Mouse (Mus musculus) CD4-positive, CD25-positive, alpha-beta regulatory T cell, adult 4 months (primary cell): ENCODE data around the gene Edil3. TPM values are rescaled to one million over a fixed set of nuclear protein-coding genes. Genes with fewer than 3 reads are reported as not detected.
A peak's percentile ranks its signal among the peaks of the same experiment; 100 is the strongest.

Experiments
- ATAC-seq: one replicate; pipeline ENCODE4 v1.8.0; 2017
- polyA plus RNA-seq, 2 experiments: library from polyadenylated mRNA; unstranded; fragments of 100-300 nt; shearing (Covaris generic); gene quantifications; one replicate each; pipeline ENCODE4 v1.2.1; 2017

The Edil3 gene
- under 1 TPM in 1 of 2 experiments, not detected in 1; 0.43 TPM for polyA plus RNA-seq

DNA sequence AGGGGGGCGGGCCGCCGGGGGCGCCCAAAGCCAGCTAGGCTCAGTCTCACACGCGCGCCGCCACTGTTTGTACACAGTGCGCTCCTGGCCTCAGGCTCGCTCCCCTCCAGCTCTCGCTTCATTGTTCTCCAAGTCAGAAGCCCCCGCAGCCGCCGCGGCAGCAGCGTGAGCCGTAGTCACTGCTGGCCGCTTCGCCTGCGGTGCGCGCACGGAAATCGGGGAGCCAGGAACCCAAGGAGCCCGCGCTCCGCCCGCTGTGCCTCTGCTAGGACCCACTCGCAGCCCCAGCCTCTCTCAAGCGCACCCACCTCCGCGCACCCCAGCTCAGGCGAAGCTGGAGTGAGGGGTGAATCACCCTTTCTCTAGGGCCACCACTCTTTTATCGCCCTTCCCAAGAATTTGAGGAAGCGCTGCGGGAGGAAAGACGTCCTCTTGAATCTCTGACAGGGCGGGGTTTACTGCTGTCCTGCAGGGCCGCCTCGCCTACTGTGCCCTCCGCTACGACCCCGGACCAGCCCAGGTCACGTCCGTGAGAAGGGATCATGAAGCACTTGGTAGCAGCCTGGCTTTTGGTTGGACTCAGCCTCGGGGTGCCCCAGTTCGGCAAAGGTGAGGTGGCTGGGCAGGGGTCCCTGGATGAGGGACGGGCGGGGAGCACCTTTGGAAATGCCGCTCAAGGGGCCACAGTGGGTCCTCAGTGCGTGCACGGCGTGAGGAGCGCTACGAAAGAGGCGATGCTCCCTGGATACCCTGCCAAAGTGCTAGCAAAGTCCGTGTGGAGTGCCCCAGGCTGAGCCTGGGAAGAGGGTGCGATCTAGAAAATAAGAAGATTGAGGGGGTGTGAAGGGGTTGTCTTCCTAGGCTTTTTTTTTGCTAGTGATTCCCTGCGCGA lies at the start of gene Edil3:
Edil3 (plus strand) TSS at position 33 of the 892 bp plus-strand sequence.
- ATAC-seq, result no peak

DNA sequence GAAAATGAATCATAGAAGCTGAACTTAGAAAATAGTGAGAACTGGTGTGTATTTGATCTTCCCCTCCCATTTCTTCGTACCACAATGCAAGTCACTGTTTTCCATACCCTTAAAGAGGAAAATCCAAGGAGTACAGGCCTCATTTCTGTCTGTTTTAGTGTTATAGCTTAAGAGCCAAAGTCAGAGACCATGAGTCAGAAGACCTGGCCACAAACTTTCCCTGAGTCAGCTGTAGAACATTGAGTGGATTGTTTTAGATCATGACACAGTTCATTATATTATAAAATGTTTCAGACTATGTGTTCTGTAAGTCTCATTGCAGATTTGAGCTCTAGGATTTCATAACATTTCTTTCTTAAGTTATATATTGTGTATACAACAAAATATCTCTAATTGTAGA lies 22.1 kb upstream of the Edil3 start:
- ATAC-seq, result no peak

DNA sequence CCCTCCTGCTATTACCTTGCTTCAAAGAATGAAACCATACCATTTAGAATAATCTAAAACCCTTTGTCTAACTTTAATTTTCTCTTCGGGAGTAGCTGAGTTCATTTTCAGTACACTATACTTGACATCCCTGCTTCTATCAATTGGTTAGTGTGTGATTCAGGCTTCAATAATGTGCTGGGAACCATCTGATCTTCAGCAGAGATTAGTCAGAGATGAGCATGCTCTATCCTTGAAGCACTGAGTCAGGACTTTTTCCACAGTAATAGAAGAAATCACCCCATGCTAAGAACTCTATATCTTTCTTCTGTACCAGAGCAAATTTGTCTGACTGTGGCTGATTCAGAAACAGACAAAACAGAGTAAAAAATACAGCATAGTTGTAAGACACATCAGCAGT lies 20.3 kb upstream of the Edil3 start:
- ATAC-seq, result no peak

DNA sequence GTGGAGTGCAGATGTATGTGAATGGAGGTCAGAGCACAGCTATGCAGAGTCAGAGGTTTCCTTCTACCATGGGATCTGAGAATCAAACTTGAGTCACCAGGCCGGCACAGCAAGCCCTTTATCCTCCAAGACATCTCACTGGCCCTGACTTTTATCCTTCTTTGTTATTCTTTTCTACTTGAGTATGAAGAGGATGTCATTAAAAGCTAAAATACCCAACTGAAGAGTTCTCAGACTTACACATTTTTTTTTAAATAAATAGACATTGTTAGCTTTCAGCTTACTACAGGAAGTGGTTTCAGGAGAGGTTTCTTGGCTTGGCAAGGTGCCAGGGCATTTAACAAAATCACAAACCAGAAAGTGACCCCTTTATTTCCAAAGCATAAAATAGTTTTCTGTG lies 15.4 kb upstream of the Edil3 start:
- peak; percentile 73 for ATAC-seq

DNA sequence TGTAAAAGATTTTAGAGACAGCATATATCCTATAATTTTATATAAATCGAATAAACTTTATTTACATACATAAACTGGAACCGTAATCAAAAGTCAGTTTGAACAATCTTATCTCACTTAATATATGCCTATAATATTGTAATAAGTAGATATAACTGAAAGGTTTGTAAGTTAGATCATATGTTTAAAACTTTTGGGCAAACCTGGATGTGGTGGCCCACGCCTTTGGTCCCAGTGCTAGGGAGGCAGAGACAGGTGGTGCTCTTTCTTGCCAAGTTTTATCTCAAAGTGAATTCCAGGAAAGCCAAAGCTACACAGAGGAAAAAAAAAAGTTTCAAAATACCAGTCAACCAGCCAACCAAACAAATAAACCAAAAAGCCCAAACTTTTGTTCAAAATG lies 15.0 kb upstream of the Edil3 start:
- no peak for ATAC-seq

DNA sequence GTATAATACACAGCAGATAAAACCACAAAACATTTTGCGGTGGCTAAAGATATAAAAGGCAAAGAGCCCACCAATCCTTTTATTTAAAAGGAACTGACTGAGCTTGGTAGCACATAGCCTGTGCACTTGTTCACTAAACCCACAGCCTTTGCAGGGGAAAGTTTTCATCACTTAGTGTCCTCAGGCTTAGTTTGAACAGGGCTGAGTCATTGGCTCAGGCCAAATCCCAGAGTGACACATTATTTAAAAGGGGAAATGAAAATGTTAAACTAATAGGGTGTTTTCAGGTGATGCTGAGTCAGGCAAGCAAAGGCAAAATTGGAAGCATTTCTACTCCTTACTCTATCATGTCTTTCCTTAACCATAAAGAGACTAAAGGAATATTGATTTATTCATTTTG lies 11.2 kb upstream of the Edil3 start:
- no peak for ATAC-seq

DNA sequence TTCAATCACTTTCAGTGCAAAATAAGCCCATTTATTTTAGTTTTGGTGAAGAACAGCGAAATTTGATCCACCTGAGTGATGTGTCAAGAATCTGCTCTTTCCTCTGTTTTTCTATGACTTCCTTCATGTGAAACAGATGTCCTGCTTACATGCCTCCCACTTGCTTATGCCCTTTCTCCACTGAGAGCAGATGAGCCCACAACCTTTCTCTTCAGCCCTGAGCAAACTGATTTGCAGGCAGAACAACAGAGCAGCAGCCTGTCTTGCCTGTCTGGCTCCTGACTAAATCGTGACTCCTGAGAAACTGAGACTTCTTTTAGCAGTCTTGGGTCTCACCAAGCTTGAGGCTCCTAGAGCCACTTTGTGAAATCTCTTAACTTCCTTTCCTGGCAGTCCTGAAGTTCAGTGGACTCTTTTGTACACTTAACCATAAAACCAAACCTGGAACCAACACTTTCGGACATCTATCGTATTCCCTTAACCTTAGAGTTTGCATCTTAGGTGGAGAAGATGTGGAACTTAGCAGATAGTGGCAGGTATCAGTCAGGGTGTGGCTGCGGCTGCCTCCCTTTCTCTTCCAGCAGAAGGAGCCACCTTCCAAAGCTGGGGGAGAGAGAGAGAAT lies 475 bp upstream of the Edil3 start:
- no peak for ATAC-seq

DNA sequence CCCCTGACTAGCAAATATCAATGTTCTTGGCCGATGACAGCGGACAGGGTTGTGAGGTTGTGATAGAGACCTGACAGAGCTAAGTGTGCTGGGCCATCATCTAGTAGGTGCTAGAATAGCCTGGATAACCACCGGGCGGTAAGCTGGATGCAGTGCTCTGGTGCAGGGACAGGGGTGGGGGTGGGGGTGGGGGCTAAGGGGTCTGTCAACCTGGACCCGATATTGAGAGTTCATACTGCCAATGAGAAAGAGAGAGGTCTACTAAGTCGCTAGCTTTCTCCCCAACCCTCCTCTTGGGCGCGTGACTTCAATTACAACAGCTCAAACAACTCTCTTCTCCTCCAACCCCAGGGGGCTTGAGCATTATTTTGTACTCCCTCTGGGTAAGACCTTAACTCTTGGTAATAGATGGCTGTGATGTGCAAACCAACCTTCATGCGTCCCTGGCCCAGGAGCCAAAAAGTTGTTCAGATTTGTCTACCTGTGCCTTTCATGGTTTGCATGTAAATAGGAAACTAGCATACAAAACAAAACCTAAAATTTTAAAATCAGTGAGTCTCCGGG lies 1.1 kb downstream of the Edil3 start:
- no peak for ATAC-seq

DNA sequence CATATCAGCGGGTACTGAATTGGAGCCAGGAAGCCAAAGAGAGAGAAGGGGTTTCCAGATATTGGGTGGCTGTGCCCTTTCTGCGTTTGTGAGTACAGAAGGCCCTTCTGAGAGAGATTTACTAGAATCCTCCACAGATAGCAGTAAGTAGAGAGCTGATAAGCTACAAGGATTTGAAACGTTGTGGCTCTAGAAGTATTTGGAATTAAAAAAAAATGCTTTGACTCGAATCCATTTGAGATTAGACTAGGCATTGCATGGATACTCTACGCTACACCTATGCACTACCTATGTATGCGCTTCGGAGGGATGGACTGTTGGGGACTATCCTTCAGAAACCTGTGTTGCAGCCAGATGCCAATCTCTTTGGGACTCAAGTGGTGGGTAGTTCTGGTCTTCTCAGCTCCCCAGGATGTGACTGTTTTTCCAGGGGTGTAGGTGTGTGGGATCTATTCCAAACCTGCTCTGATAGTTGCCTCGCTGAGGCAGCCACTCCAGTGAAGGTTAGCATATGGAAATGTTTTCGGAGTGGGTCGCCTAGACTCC lies 1.8 kb downstream of the Edil3 start:
- ATAC-seq, result no peak

DNA sequence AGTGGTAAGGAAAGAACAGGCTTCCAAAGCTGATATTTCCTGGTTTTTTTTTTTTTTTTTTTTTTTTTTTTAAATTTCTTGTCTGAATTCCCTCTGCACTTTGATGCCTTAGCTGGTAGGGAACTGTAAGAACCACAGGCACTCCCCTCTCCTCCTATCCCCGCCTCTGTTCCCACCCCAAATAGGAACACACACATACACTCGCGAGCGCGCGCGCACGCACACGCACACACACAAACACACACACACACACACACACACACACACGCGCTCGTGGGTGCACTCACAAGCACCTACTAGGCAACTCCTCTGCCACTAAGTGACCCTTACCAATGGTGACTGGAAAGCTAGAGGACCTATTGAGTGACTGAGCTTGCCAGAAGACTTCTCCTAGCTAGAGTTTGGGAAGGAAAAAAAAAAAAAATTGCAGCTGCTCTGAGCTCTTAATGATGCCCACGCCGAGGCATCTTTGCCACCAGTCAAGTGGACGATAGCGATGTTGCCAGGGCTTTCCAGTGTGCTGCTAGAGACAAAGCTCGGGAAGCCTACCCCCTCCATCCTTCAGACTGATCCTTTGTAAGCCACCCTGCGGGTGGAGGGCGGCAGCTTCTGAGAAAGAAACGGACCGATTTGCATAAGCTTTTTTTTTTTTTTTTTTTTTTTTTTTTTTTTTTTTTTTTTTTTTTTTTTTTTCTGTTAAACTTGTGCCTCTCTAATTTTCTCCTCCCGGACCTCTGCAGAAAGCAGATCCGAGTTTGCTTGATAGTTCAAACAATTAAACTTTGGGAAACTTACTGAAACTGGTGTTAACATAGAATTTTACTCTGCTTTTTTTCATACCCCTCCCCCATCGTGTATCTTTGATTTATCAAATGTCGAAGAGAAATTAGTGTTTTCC lies 2.5 kb downstream of the Edil3 start:
- no peak for ATAC-seq

DNA sequence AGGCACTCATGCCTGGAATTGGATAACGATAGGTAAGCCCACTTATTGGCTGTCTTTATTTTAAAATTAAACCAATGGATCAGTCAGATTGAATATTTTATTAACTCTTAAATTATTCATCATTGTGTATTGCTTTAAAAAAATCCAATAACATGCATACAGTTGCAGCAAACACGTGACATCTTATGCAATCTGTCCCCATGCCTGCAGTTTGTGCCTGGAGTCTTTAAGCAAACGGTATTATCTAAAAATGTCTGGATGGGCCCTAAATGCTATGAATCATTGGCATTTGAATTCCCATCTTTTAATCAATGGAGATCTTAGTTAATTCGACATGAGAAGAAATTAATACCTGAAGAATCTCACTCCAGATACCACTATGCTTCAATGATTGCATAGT lies 3.2 kb downstream of the Edil3 start:
- ATAC-seq, result no peak

DNA sequence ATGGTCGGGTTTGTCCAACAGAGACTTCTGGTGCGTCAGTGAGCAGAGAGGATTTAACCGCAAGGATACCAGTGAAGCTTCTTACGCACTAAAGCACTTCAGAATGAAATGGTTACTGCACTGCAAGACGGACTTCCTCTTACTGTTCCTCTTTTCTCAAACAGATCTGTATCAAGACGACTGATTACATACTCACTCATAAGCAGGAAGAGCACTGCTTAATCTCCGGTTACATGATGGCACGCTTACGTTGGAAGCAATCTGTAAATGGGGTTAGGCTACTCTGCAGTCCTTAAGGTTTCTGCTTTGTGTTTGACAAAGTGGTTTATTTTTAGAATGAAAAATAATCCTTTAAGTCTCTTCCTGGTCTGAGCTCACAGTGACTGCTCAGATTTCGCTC lies 7.1 kb downstream of the Edil3 start:
- ATAC-seq, result no peak

DNA sequence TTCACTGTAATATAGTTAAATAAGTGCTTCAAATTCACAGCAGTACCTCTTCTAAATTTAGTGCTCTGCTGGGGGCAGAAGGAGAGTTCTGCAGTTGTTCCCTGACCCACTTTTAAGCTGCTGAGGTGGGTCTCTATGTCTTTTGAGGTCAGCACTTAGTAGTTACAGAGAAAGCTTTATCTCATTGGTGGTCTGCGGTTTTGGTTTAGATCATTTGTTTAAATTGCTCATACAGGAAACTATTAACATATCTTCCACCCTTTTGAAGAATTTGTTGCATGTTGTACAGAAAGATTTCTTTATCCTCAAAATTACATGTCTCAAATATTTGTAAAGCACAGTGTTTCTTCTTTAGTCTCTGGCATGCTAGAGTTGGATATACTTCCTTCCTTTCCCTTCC lies 12.5 kb downstream of the Edil3 start:
- ATAC-seq, result no peak

DNA sequence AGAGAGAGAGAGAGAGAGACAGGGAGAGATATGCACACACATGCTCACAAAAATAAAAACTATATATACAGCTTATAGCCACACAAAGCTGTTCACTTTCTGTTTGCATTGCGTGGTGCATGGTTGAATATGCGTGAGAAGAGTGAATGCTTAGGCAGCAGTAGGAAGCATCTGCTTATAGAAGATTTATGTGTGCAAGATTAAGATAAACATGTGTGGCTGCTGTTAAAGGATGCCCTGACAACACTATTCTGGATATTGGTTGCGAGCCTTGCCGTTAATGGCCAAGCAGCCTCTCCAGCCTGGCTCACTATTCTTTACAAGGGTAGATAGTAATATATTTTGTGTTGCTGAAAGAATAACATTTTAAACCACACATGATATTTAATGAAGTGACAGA lies 28.5 kb downstream of the Edil3 start:
- ATAC-seq, result no peak

DNA sequence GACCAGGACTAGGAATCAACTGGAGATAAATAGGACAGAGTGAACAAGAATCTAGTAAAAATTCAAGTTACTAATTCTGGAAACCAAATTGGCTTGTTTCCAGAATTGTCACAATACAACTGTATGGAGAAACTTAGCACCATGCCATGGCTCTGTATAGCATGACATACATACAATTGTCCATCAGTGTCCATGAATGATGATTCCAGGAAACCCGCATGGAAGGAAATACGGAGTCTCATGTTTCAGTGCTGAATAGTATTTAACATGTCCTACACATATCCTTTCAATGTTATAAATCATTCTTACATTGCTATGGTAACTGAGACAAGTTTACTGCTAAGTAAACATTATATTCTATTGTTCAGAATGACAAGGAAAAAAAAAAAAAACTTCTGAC lies 58.7 kb downstream of the Edil3 start:
- no peak for ATAC-seq

DNA sequence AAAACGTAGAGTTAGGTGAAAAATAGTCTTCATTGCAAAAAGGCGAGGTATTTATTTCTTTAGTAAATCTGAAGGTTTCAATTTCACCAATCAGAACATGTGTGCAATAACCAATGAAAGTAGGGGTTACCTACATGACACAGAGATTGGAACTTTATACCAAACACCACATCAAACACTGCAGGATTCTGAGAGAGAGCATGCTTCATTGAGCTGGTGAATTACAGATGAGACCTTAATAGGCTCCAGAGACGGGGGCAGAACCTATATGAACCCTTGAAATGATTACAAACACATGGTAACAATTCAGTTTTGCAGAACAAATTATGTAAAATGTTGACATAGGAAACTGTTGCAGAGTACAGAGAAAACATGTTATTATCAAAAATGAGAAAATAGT lies 69.5 kb downstream of the Edil3 start:
- no peak for ATAC-seq

DNA sequence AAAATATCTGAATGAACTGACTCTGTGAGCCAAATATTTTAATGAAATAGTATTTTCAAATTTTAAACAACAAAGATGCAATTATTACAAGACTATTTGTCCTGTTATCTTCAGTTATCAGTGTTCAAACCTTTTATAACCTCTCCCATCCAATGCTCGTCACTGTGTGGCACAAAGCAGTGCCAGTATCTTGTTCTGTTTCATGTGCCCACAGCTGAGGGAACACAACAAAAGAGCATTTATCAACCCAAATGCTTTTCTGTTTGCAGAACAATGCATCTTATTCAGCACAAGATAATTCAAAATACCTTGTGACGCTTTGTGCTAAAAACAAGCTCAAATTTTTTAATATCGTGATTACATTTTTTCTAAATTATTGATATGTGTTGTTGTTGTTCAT lies 78.8 kb downstream of the Edil3 start:
- ATAC-seq, result no peak

DNA sequence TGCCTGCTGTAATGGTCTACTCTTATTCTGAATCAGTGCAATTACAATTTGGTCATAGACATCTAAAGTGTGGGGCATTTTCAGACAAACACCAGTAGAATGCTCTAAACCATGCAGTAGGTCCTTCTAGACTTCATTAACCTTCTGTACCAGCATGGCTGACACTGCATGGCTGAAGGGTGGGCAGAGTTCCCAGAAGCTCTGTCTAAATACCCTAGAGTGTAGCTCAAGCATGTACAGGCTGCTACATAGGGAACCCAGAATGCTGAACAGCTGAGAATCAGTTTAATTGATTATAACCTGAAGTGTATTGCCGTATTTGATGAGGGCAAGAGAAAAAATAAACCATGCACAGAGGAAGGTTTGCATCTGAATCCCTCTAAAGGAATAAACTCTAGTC lies 86.1 kb downstream of the Edil3 start:
- no peak for ATAC-seq

DNA sequence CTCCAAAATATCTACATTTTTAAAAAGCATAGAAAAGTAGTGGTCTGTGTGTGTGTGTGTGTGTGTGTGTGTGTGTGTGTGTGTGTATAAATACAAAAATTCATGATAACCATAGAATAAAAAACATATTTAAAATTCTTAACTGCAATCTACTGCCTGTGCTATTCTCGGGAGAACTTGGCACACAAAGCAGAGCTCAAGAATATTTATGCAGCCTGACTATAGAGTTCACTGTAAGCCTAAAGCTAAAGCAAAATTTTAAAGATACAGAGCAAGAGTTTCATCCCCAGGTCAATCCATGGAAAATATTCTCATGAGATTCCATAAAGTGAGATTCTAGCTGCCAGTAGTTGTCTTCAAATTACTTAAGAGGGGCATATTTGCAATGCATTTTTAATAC lies 86.9 kb downstream of the Edil3 start:
- no peak for ATAC-seq

DNA sequence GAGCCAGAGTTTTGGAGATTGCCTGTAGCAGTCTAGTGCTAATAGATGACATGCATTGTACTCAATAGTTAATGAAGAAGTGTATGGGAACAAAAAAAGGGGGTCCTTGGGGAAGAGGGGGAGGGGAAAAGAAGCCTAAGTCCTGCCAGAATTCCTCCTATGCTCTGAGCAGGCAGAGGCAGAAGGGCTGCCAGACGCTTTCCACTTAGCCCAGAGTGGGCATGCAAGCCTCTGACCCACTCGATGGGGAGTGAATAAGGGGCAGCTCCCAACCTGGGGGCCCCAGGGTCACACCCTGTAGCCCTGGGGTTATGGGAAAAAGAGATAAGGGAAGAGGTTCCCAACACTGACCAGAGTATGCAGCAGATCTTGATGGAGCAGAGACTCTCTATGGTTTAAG lies 95.2 kb downstream of the Edil3 start:
- ATAC-seq, result no peak

DNA sequence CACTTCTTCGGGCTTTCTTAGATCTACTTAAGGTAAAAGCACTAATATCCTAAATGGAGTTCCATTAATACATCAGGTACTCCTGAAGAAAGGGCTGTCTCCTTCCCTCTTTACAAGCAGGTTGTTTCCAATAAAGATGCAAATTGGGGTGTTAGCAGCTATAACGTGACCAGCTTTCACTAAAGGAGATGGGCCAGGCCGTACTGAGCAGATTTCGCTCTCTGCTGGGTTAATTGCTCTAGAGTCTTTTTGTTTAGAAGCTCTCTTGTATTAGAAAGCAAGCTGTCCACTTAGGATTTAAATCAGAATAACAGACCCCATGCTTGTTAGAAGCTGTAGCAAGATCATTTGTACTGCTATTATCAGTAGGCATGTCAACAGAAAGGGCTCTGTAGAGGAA lies 108.4 kb downstream of the Edil3 start:
- ATAC-seq, result no peak

DNA sequence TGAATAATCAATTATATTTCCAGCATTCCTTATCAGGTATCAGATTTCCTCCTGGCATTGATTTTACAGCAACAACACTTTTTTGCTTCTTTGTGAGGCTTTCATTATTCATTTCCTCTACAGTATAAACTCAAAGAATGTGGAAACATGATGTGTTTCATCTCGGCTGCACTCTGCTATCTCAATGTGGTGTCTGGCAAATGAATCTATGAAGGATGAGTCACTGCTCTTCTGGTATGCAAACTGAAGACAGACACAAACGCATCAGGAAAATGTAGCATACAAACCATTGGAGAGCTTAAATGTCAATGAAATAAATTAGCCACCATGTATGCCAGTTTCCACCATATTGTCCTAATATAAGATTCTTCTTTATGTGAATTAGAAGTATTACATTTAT lies 117.3 kb downstream of the Edil3 start:
- ATAC-seq, result no peak

DNA sequence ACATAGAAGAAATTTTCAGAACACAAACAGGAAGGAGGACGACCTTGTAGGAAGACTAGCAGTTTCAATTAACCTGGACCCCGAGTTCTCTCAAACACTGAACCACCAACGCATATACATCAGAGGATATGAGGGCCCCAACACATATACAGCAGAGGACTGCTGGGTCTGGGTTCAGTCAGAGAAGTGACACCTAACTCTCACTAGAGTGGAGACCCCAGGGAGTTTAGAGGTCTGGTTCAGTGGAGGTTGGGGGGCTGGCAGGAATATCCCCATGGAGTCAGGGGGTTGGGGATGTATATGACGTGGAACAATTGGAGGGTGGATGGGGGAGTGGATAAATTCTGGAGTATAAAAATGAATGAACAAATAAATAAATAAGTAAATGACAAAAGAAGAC lies 151.1 kb downstream of the Edil3 start:
- ATAC-seq, result no peak
